In genomic region chr11:99148896-99149703, GRCm38 (mm10) we compare ENCODE assay signal across 8 mouse cellular contexts. TPM values are rescaled to one million over a fixed set of nuclear protein-coding genes. Genes with fewer than 3 reads are reported as not detected.
DNase-seq lines count a peak whose midpoint lies in the region.

No protein-coding gene starts in this region.

- intact Hi-C loops in left cerebral cortex, postnatal 14 days (cut with DNase I): loop anchor here (2.0 to 5.0 kb wide), 4 partner anchors 37 to 227 kb away; partner anchors contain the start of gene Gjd3
- intact Hi-C loops in left cerebral cortex, postnatal 4 days (cut with DNase I): loop anchor here (1.0 to 10.0 kb wide), 2 partner anchors 110 to 174 kb away; no protein-coding TSS in a partner anchor
- intact Hi-C loops in gastrocnemius, postnatal 14 days (cut with DNase I; ENCODE audit: low total_unique reads): loop anchor here (2.0 kb wide), 1 partner anchor 108 kb away; the partner anchor contains the start of gene Igfbp4

- peak; percentile 51 to 52 for DNase-seq in left cerebral cortex, postnatal 14 days (ENCODE audit: low spot score in 2 of 2)
- DNase-seq in left cerebral cortex, postnatal 4 days: no peak
- DNase-seq in embryo, embryonic 11 days: peak; percentile 56
- DNase-seq in heart, postnatal 4 days: peak; percentile 65
- peak; percentile 59 for DNase-seq in naive thymus-derived CD4-positive, alpha-beta T cell, adult 2 months (ENCODE audit: low read depth)
- DNase-seq in ovary, adult 18-20 months (ENCODE audit: low spot score): no peak
- no peak for DNase-seq in gastrocnemius, postnatal 14 days
- no peak for DNase-seq in urinary bladder, postnatal 36 days (ENCODE audit: low spot score in 2 of 2)

RNA-seq across cellular contexts. Expression of gene Ccr7, which starts 5.8 kb away (rescaled TPM):
- not detected for total RNA-seq in left cerebral cortex, postnatal 14 days (2021)
- total RNA-seq in left cerebral cortex, postnatal 4 days (2021): not detected
- total RNA-seq in heart, postnatal 4 days (2021): under 1 TPM; 0.56 to 0.67 TPM
- total RNA-seq in gastrocnemius, postnatal 14 days (2021): under 1 TPM; 0.10 to 0.11 TPM

RNA-seq across cellular contexts. Expression of gene Tns4, which starts 60.0 kb away (rescaled TPM):
- under 1 TPM; 0.33 to 0.34 TPM for total RNA-seq in left cerebral cortex, postnatal 14 days (2021)
- total RNA-seq in left cerebral cortex, postnatal 4 days (2021): not detected
- total RNA-seq in heart, postnatal 4 days (2021): under 1 TPM in 1 of 2 experiments, not detected in 1; 0.14 TPM
- total RNA-seq in gastrocnemius, postnatal 14 days (2021): under 1 TPM in 1 of 2 experiments, not detected in 1; 0.10 TPM

Comparison
In these comparisons a context has a peak if more than half of its experiments do, and no peak if none do; other contexts are left out.
1. DNase-seq: peak in left cerebral cortex, postnatal 14 days (2 of 2), embryo, embryonic 11 days (single experiment), heart, postnatal 4 days (single experiment) and naive thymus-derived CD4-positive, alpha-beta T cell, adult 2 months (single experiment); none in left cerebral cortex, postnatal 4 days (single experiment), ovary, adult 18-20 months (single experiment), gastrocnemius, postnatal 14 days (single experiment) and urinary bladder, postnatal 36 days (0 of 2).